Mouse (Mus musculus) large intestine, adult 2 months (tissue): Measurements from ENCODE around the gene Ccdc137. TPM values are rescaled to one million over a fixed set of nuclear protein-coding genes. Genes with fewer than 3 reads are reported as not detected.
"Not testable (repeated sequence)": the region's sequence is repeated elsewhere in the genome, so short reads cannot be mapped to it uniquely, and the experiment has no call there.

Experiments used
- DNase-seq: peaks from one replicate; pipeline ENCODE4 v3.0.0-alpha.2; 2012; ENCODE audit warnings: low read depth, low spot score
- WGBS: fragments of 180-500 bp; shearing (Covaris S2); methylation state at CpG from one replicate; pipeline ENCODE4 v1.1.7; 2018; 5-methylcytosine and 5-hydroxymethylcytosine counted together
- polyA plus RNA-seq: library from polyadenylated mRNA; depleted of rRNA; stranded (reverse); fragments of >200 nt; gene quantifications from 2 replicates; pipeline ENCODE4 v1.2.3, GENCODE M21; 2012; rRNA removed

Ccdc137 gene
- polyA plus RNA-seq: 12.3 and 15.1 TPM in 2 replicates

- peak; percentile 67 for DNase-seq
- WGBS: 2% methylated on average over 62 of the region's 62 CpGs
These were observed at the start of gene Ccdc137, which contains the start of gene Oxld1 for GRCm38 (mm10) chr11:120457772-120458751. Gene Ccdc137 (plus strand): TSS chr11:120458115. Gene Oxld1 (minus strand): TSS chr11:120458068.

- WGBS: 95% methylated on average over 8 of the region's 10 CpGs
- DNase-seq: not testable (repeated sequence)
These were observed 44.3 kb upstream of the Ccdc137 start for GRCm38 (mm10) chr11:120413621-120414020.

GRCm38 (mm10) chr11:120417852-120418251 lies 40.1 kb upstream of the Ccdc137 start:
- DNase-seq: no peak
- 88% methylated on average over 7 of the region's 7 CpGs for whole genome bisulfite sequencing

GRCm38 (mm10) chr11:120418592-120418991 lies 39.3 kb upstream of the Ccdc137 start:
- no peak for DNase-seq
- 100% methylated on average over 1 of the region's 1 CpGs for WGBS

- 49% methylated on average over 13 of the region's 13 CpGs for WGBS
- DNase-seq: no peak
These were observed 35.0 kb upstream of the Ccdc137 start for GRCm38 (mm10) chr11:120422651-120423568.

GRCm38 (mm10) chr11:120423569-120424295 lies 34.2 kb upstream of the Ccdc137 start:
- WGBS: 55% methylated on average over 9 of the region's 9 CpGs
- DNase-seq: peak; percentile 35

GRCm38 (mm10) chr11:120426727-120427126 lies 31.2 kb upstream of the Ccdc137 start:
- no peak for DNase-seq
- WGBS: 85% methylated on average over 3 of the region's 3 CpGs

- peak; percentile 51 for DNase-seq
- WGBS: under 1% methylated on average over 75 of the region's 77 CpGs
These were observed 20.6 kb upstream of the Ccdc137 start, which contains the start of gene Nploc4 for GRCm38 (mm10) chr11:120437152-120437856. Gene Nploc4 (minus strand): TSS chr11:120437708.

- WGBS: 20% methylated on average over 12 of the region's 12 CpGs
- no peak for DNase-seq
These were observed 20.0 kb upstream of the Ccdc137 start for GRCm38 (mm10) chr11:120437857-120438385.

GRCm38 (mm10) chr11:120442344-120442743 lies 15.6 kb upstream of the Ccdc137 start, which contains the start of gene Tspan10:
Gene Tspan10 (plus strand): TSS chr11:120442644.
- WGBS: 94% methylated on average over 3 of the region's 3 CpGs
- no peak for DNase-seq

- no peak for DNase-seq
- 88% methylated on average over 3 of the region's 3 CpGs for WGBS
These were observed 15.1 kb upstream of the Ccdc137 start for GRCm38 (mm10) chr11:120442765-120443280.

- WGBS: 76% methylated on average over 6 of the region's 6 CpGs
- no peak for DNase-seq
These were observed 13.8 kb upstream of the Ccdc137 start for GRCm38 (mm10) chr11:120444106-120444505.

- DNase-seq: no peak
- 66% methylated on average over 3 of the region's 3 CpGs for WGBS
These were observed 12.4 kb upstream of the Ccdc137 start for GRCm38 (mm10) chr11:120445475-120445874.

- 80% methylated on average over 7 of the region's 7 CpGs for WGBS
- DNase-seq: no peak
These were observed 10.7 kb upstream of the Ccdc137 start for GRCm38 (mm10) chr11:120447179-120447578.

- WGBS: 80% methylated on average over 3 of the region's 3 CpGs
- DNase-seq: no peak
These were observed 5.7 kb upstream of the Ccdc137 start for GRCm38 (mm10) chr11:120452246-120452645.

GRCm38 (mm10) chr11:120453306-120453705 lies 4.6 kb upstream of the Ccdc137 start, which contains the start of gene Pde6g:
Gene Pde6g (minus strand): TSS chr11:120453500.
- DNase-seq: no peak
- WGBS: 93% methylated on average over 4 of the region's 4 CpGs

GRCm38 (mm10) chr11:120454965-120455364 lies 3.0 kb upstream of the Ccdc137 start:
- no peak for DNase-seq
- WGBS: 97% methylated on average over 4 of the region's 4 CpGs

- WGBS: 87% methylated on average over 7 of the region's 7 CpGs
These were observed 2.5 kb upstream of the Ccdc137 start for GRCm38 (mm10) chr11:120455413-120455812.

More at GRCm38 (mm10) chr11:120455413-120455812, 2.5 kb upstream of the Ccdc137 start:
- no peak for DNase-seq
